Mouse (Mus musculus) cerebral cortex, adult 2 months (tissue): ENCODE results near the gene Amigo2.

Experiments
- WGBS: fragments of 180-500 bp; shearing (Covaris S2); methylation state at CpG from one replicate; pipeline ENCODE4 v1.1.7; 2018; 5-methylcytosine and 5-hydroxymethylcytosine counted together

Amigo2 gene

DNA sequence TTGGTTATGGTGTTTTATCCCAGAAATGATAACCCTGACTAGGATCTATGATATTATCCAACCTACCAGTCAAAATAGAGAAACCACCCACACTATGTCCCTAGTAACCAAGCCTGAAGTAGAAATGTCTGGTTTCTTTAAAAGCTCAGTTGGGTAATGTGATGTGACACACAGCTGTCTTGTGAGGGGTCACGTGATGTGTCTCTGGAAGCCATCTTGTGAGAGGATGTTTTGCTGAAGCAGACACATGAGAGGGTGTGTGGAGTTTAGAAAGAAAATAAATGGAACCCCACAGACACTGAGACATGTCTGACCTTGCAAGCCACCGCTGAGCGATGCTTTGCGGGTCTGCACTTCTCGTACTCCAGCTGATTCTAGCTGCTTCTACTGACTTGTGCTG, 30.2 kb downstream of the Amigo2 start:
- 94% methylated on average over 5 of the region's 5 CpGs for WGBS

DNA sequence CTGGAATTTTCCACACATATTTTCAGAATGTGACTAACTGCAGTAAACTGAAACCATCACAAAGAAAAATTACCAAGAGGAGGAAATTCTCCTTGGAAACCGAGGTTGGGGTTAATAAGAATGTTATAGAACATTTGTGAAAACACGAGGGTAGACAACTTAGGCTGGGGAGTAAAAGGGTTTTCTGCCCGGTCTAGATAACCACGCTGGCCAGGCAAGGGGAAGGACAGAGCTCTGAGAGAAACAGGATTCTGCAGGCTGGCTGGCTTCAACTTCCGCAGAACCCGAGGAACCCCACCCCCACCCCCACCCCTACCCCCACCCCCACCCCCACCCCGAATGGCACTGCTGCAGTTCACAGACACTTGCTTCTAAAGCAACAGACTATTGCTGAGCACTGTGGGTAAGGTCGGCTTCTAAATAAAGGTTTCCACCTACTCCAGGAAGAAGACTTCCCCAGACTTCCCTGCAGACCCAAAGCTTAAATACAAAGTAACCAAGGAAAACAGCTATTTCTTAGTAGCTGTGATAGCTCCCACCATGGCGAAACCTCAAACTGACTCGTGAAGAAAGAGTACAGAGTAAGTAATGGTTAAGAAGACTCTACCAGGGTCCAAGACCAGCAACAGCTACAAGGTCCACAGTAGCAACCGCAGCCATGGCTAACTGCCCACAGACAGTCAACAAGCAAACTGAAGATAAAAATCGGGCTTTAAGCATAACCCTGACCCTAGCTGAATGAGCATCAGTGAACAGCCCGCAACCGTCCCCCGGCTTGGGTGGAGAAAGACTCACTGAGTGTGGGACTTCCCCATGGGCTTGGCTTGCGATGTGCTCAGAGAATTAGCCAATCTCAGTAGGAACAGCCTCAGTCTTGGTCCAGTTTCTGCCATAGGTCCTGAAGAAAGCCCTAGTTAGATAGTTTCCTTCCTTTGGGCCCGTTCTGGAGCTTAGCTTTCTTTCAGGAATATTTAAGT, 34.3 kb downstream of the Amigo2 start:
- 77% methylated on average over 17 of the region's 17 CpGs for WGBS

GRCm38 (mm10) chr15:97209754-97210153, 37.3 kb downstream of the Amigo2 start:
- 84% methylated on average over 3 of the region's 3 CpGs for WGBS

DNA sequence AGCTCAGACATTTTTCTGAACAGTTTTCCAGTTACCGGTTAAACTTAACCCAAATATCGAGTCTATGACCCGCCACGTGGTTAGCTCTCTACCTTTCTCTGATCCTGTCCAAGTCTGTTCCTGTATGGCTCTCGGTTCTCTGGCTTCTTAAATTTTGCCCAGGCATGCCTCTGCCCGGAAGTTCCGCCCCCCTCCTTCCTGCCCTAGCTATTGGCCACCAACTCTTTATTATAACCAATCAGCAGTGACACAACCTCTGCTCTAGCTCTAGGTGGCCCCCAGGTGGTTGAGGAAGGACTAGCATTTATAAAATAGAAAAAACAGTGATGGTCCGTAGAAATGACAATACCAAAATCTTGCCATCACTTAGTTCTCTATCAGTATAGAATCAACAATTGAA, 40.6 kb downstream of the Amigo2 start:
- 97% methylated on average over 8 of the region's 8 CpGs for WGBS

GRCm38 (mm10) chr15:97205776-97206175, 41.3 kb downstream of the Amigo2 start:
- 70% methylated on average over 10 of the region's 10 CpGs for WGBS

DNA sequence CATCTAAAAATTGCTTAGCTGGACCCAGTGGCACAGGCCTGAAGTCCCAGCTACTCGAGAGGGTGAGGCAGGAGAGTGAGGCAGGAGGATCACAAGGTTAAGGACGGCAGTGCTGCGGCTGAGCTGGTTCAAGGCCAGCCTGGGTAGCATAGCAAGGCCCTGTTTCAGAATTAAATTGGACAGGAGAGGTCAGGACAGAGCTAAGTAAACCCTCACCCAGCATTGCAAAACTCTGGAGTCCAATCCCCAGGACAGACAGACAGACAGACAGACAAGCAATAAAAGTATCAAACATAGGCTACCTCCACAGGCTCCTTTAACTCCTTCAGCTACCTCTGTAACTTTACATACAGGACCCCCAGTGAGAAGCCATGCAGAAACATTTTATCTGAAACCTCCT, 42.2 kb downstream of the Amigo2 start:
- WGBS, result 82% methylated on average over 3 of the region's 3 CpGs

- WGBS, result 50% methylated on average over 7 of the region's 7 CpGs
Measured at GRCm38 (mm10) chr15:97196644-97197043, 50.4 kb downstream of the Amigo2 start.

GRCm38 (mm10) chr15:97195628-97196027, 51.5 kb downstream of the Amigo2 start:
- WGBS, result 0% methylated on average over 1 of the region's 1 CpGs
